Mouse (Mus musculus): ENCODE data around the gene Bmpr2.

The Bmpr2 gene

DNA sequence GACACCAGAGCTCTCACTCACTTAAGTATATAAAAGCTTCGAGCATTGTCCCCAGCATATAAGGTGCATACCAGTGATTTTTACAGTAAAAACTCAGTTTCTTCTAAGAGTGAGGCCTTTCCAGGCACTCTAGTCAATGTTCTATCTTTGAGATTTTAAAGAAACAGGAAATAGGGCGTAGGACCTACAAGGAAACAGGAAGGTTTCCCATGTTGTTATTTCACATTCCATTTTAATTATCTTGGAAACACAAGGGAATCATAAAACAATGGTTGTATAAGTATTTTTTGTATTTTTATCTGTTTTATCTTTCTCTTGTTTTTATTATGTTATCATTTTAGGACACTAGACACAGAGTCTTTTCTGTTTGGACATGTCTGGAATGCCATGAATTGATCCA is 34.7 kb downstream of the Bmpr2 start:
- DNase-seq (ENCODE audit: low spot score): no peak

GRCm38 (mm10) chr1:59804363-59804762 is 41.2 kb downstream of the Bmpr2 start:
- DNase-seq (ENCODE audit: low spot score): no peak

DNA sequence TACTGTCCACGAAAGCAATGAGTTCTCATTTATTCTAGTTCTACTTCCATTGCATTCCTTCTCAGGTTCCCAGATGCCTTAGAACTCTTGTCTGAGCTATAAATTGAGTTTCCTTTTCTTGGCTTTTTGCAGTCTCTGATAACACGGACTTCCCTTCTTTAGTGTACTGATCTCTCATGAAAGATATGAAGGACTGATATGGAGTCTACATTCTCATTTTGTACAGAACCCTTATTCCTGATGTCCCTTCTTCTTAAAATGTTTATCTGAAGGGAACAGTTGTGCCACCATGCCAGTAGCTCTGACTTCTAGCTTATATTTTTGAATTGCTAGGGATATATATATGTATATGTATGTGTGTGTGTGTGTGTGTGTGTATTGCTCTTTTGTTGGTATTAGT is 46.7 kb downstream of the Bmpr2 start:
- DNase-seq (ENCODE audit: low spot score): no peak

DNA sequence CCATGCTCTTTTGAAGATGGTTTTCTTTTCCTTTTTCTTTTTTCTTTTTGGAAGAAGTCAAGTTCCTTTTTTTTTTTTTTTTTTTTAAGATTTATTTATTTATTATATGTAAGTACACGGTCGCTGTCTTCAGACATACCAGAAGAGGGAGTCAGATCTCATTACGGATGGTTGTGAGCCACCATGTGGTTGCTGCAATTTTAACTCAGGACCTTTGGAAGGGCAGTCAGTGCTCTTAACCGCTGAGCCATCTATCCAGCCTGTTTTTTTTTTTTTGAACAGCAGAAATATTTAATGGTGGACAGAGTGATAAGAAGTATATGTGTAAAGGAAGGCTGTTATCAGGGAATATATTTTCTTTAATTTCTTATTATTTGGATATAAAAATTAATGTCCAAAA is 49.6 kb downstream of the Bmpr2 start:
- no peak for DNase-seq (ENCODE audit: low spot score)

GRCm38 (mm10) chr1:59825421-59825820 is 62.2 kb downstream of the Bmpr2 start:
- no peak for DNase-seq (ENCODE audit: low spot score)

DNA sequence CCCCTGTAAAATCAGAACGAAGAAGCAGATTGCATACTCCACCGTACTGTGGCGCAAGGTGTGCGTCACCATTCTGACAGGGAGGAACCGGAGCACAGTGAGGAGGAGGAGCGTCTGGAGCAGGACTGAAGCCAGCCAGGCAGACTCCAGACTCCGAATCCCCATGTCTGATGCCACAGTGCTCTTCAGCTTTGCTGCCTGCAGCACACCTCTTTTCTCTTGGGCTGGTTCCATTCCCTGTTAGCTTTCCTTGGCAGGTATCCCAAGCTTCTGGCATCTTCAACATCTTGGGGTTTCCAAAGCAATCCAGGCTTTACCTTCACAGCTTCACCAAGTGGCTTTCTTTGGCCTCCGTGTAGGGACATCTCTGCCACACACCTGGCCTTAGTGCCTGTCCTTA is 63.4 kb downstream of the Bmpr2 start:
- no peak for DNase-seq (ENCODE audit: low spot score)

- DNase-seq (ENCODE audit: low spot score): no peak
These were observed 66.2 kb downstream of the Bmpr2 start for GRCm38 (mm10) chr1:59829410-59829809.

DNA sequence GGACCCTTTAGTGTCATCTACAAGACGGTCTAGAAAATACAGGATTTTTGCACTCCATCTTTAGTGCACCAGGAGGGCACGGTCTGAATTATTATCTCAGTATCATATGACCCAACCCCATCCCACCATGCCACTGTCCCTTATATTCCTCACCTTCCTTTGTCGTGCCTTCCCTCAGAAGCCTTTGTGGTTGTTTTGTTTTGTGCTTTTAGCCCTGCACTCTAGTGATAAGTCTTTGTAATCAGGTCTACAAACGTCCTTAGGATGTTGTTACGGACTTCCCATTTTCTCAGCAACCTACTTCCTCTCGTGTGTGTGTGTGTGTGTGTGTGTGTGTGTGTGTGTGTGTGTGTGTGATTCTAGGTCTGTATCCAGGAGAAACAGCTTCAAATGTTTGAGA is 67.0 kb downstream of the Bmpr2 start:
- DNase-seq (ENCODE audit: low spot score): no peak

DNA sequence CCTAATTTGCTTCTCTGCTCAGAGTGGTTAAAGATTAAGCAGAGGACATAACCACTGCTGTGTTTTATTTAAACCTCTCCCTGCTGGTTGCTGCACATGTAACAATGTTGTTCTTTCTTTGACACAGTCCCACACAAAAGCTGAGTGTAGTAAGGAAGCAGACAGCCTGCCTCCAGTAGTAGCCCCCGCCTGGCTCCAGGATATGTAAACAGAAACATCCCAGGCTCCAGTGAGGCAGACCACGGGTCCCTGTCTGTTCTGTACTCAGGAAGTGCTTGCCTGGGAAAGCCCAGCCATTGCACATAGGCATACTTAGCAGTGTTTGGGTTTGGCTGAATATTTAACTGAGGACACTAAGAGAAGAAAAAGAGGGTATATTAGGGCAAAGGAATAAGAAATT is 70.5 kb downstream of the Bmpr2 start:
- DNase-seq (ENCODE audit: low spot score): no peak

DNA sequence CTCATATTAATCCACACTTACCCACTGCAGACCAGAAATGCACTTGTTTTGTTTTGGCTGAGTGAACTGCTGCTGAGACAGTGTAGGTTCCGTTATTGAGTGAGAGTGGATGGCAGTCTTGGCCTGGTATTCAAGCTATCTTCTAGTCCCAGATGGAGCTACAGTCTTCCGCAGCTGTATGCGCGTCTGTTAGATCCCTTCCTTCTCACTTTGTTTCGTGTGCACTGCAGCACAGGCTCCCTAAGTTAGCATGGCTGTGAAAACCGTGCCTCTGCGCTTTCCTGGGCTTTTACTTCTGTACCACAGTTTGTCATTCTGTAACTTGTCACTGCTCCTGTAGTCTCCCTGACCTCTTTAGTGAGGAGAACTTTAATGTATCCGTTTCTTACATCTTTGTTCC is 85.1 kb downstream of the Bmpr2 start:
- DNase-seq (ENCODE audit: low spot score): no peak

DNA sequence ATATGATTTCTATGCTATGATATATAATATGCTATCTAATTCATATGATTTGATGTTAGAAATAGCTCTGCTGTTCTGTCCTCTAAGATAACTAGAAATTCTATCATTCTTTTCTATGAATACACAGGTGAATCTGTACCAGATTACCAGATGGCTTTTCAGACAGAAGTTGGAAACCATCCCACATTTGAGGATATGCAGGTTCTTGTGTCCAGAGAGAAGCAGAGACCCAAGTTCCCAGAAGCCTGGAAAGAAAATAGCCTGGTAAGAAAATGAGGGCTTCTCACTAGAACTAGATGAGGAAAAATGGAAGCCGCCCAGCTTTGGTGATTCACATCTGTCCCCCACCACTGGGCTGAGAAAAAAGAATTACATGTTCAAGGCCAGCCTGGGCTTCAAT is 95.8 kb downstream of the Bmpr2 start:
- DNase-seq (ENCODE audit: low spot score): no peak

- DNase-seq (ENCODE audit: low spot score): no peak
These were observed 98.9 kb downstream of the Bmpr2 start for GRCm38 (mm10) chr1:59862144-59862543.

DNA sequence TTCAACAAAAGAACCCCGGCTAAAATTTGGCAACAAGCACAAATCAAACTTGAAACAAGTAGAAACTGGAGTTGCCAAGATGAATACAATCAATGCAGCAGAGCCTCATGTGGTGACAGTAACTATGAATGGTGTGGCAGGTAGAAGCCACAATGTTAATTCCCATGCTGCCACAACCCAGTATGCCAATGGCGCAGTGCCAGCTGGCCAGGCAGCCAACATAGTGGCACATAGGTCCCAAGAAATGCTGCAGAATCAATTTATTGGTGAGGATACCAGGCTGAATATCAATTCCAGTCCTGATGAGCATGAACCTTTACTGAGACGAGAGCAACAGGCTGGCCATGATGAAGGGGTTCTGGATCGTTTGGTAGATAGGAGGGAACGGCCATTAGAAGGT is 104.8 kb downstream of the Bmpr2 start:
- DNase-seq (ENCODE audit: low spot score): no peak

DNA sequence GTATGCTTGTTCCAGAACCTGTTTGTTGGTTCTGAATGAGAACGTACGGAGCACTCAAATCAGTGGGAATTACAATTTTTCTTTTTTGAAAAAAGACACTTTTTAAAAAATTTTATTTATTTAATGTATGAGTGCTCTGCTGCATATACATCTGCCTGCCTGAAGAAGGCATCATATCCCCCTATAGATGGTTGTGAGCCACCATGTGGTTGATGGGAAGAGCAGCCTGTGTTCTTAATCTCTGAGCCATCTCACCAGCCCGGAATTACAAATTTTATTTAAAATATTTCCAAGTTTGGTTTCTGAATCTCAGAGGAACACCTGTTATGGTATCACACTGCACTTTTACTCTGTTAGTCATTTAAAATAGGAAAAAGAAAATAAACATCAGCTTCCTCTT is 110.8 kb downstream of the Bmpr2 start:
- no peak for DNase-seq (ENCODE audit: low spot score)

- DNase-seq (ENCODE audit: low spot score): no peak
These were observed 114.9 kb downstream of the Bmpr2 start for GRCm38 (mm10) chr1:59878098-59878497.

- DNase-seq (ENCODE audit: low spot score): peak; percentile 57
These were observed 120.3 kb downstream of the Bmpr2 start for GRCm38 (mm10) chr1:59883349-59884134.

GRCm38 (mm10) chr1:59886899-59887298 is 123.7 kb downstream of the Bmpr2 start:
- DNase-seq (ENCODE audit: low spot score): no peak

GRCm38 (mm10) chr1:59888018-59888417 is 124.8 kb downstream of the Bmpr2 start:
- no peak for DNase-seq (ENCODE audit: low spot score)

DNA sequence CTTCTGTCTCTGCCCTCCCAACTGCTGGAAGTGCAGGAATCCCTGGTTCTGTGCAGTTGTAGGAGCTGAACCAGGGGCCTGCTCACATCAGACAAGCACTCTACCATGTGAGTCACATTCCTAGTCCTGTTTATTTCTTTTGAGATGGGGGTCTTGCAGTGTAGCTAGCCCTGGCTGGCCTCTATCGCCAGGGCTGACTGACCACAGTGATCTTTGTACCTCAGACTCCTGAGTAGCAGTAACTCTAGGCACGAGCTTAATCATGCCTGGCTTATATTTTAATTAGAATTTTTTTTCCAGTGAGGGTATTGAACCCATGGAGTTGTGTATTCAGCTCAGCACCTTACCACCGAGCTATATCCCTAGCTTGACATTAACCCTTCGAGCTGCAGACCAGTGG is 128.0 kb downstream of the Bmpr2 start:
- no peak for DNase-seq (ENCODE audit: low spot score)

GRCm38 (mm10) chr1:59892777-59893176 is 129.6 kb downstream of the Bmpr2 start:
- DNase-seq (ENCODE audit: low spot score): no peak

GRCm38 (mm10) chr1:59894025-59894424 is 130.8 kb downstream of the Bmpr2 start:
- no peak for DNase-seq (ENCODE audit: low spot score)

DNA sequence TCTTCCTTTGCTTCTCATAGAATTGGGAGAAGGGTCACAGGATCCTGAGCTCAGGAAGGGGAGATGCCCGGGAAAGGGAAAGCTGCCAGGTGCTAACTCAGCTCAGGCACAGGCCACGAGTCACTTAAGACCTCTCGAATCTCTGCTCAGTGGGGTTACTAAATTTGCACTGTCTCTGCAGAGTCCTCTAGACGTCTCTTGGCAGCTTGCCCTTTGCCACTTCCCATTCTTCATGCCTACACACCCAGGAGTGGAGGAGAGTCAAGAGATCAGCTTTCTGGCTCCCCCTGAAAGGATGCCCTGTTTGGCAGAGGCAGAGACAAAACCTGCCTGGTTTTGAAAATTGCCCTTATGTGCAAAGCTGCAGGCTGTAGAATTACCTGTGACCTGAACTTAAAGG is 132.3 kb downstream of the Bmpr2 start:
- DNase-seq (ENCODE audit: low spot score): peak; percentile 39

- no peak for DNase-seq (ENCODE audit: low spot score)
These were observed 134.1 kb downstream of the Bmpr2 start for GRCm38 (mm10) chr1:59897147-59897798.

- DNase-seq (ENCODE audit: low spot score): no peak
These were observed 136.5 kb downstream of the Bmpr2 start for GRCm38 (mm10) chr1:59899679-59900078.
